26 mouse cellular contexts compared by ENCODE assay signal in the genomic region with DNA sequence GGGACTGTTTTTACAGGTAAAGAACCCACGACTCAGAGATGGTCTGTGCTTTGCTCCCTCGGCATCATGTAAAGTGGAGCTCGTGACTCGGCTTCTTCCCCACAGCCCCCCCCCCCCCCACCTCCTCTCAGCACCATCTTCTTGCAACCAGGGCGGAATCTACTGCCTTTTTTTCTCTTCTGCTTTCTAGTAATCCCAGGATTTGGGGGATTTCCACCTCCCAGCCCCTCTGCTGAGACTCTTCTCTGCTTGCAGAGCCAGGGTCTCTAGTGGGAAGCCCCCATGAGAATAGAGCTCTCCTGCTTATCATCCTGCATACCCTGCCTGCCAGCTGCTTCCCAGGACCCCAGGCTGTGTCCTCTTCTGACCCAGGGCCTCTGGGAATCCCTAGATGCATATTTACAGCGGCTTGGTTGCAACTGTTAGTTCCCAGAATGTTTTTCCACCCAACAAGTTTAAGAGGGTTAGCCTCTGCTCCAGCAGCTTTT. TPM values are rescaled to one million over a fixed set of nuclear protein-coding genes. Genes with fewer than 3 reads are reported as not detected.
DNase-seq lines count a peak whose midpoint lies in the region; ATAC-seq and TF ChIP-seq lines count a peak whose summit lies in the region.
"Had no signal": no experiment of that assay in that cellular context is flagged by ENCODE, and none has a peak within 500 bp of the region (broad histone marks: within the 10 kb centered on the region; RNA-seq: fewer than 3 reads in every experiment).

No protein-coding gene starts in this region.

- TF ChIP-seq POLR2A in CH12.LX (IDR thresholded peaks at IDR 0.05; ENCODE audit: low read depth, low read length): no peak

- in situ Hi-C loops in CH12.LX (cut with MboI; ENCODE audit: low pct_ligation_motif_present, low pct_unique_long_range_greater_than_20kb, low sequenced_read_pairs): no loop called here

- no peaks in the 10 kb centered on the region for H3K9me3 ChIP-seq in heart, embryonic 10.5 days
- no peaks in the 10 kb centered on the region for H3K9me3 ChIP-seq in CH12.LX (replicated peaks; ENCODE audit: low read length)
- H3K9me3 ChIP-seq in heart, embryonic 16.5 days (replicated peaks; ENCODE audit: control insufficient read depth, low read length): no peaks in the 10 kb centered on the region
- H3K9me3 ChIP-seq: embryonic facial prominence, embryonic 12.5 days; forebrain, embryonic 12.5 days; hindbrain, embryonic 12.5 days; limb, embryonic 12.5 days; neural tube, embryonic 12.5 days had no signal

- dilution Hi-C loops in CH12.LX (cut with MboI; ENCODE audit: extremely low pct_ligation_motif_present, extremely low pct_unique_long_range_greater_than_20kb, low sequenced_read_pairs): no loop called here

- peaks cover 79% of the 10 kb centered on the region for H3K79me2 ChIP-seq in CH12.LX (replicated peaks; ENCODE audit: control insufficient read depth, extremely low read depth, insufficient read depth, poor library complexity, severe bottlenecking)

- no peak for TF ChIP-seq CTCF in left cerebral cortex, adult 2 months (IDR thresholded peaks at IDR 0.05)
- no peak for TF ChIP-seq CTCF in CH12.LX (conservative IDR thresholded peaks at IDR 0.05 in 1 of 2, IDR thresholded peaks at IDR 0.05 in 1 of 2; ENCODE audit: low read depth in 2 of 2, low read length in 2 of 2)

- peak overlapping the region; percentile 33 for H3K4me2 ChIP-seq in CH12.LX (ENCODE audit: insufficient read depth, low read depth, poor library complexity, severe bottlenecking)
- H3K4me2 ChIP-seq in heart, embryonic 16.5 days (ENCODE audit: low read depth, low read length): peak overlapping the region; percentile 14; the same call in 1 of the 2 replicates
- H3K4me2 ChIP-seq: embryonic facial prominence, embryonic 12.5 days; forebrain, embryonic 12.5 days; hindbrain, embryonic 12.5 days; limb, embryonic 12.5 days; neural tube, embryonic 12.5 days had no signal

- ATAC-seq in heart, embryonic 16.5 days (replicated peaks; ENCODE audit: extremely low read depth, insufficient read depth, low FRiP score): no peak
- ATAC-seq: activated CD4-positive, CD25-positive, alpha-beta regulatory T cell, adult 4 months; intestine, postnatal 0 days had no signal

- no peak for DNase-seq in heart, embryonic 10.5 days (ENCODE audit: low spot score)
- no peak for DNase-seq in heart, postnatal 25 days (ENCODE audit: low spot score)
- no peak for DNase-seq in left cerebral cortex, adult 2 months (ENCODE audit: extremely low spot score in 1 of 2, low spot score in 2 of 2)
- DNase-seq in left cerebral cortex, postnatal 36 days (ENCODE audit: low spot score in 2 of 2): no peak
- DNase-seq in CH12.LX (ENCODE audit: extremely low read depth): no peak
- no peak for DNase-seq in cerebellum, postnatal 14 days
- DNase-seq: adrenal gland, adult 8-10 months; B cell, adult 2 months; cerebellum, adult 11-12 months; cerebellum, postnatal 10 days; kidney, postnatal 25 days; lung, postnatal 10 days; midbrain, embryonic 14.5 days; right cerebral cortex, adult 18-20 months; right cerebral cortex, postnatal 4 days; thymus, postnatal 14 days had no signal

- no peak overlapping the region for H3K4me3 ChIP-seq in heart, embryonic 10.5 days
- H3K4me3 ChIP-seq in left cerebral cortex, adult 2 months: no peak overlapping the region
- no peak overlapping the region for H3K4me3 ChIP-seq in CH12.LX (replicated peaks in 1 of 3; ENCODE audit: low read depth in 2 of 3, low read length in 2 of 3, poor library complexity in 1 of 3)
- no peak overlapping the region for H3K4me3 ChIP-seq in heart, embryonic 16.5 days (ENCODE audit: low read length)
- H3K4me3 ChIP-seq: embryonic facial prominence, embryonic 12.5 days; erythroblast, embryonic 14.5 days; forebrain, embryonic 12.5 days; hindbrain, embryonic 12.5 days; layer of hippocampus, adult 2 months; limb, embryonic 12.5 days; neural tube, embryonic 12.5 days had no signal

- no peaks in the 10 kb centered on the region for H3K27me3 ChIP-seq in heart, embryonic 10.5 days (ENCODE audit: insufficient read depth, poor library complexity, severe bottlenecking)
- H3K27me3 ChIP-seq in CH12.LX (replicated peaks): no peaks in the 10 kb centered on the region
- no peaks in the 10 kb centered on the region for H3K27me3 ChIP-seq in heart, embryonic 16.5 days (ENCODE audit: control insufficient read depth, insufficient read depth, low read length)
- H3K27me3 ChIP-seq: embryonic facial prominence, embryonic 12.5 days; forebrain, embryonic 12.5 days; hindbrain, embryonic 12.5 days; limb, embryonic 12.5 days; neural tube, embryonic 12.5 days had no signal

- peak overlapping the region; percentile 23; the same call in 1 of the 2 replicates for H3K9ac ChIP-seq in CH12.LX (ENCODE audit: insufficient read depth, low read depth)
- 0 out of 2 replicates have a peak overlapping the region, but pooled peaks have one; percentile 14 for H3K9ac ChIP-seq in heart, embryonic 16.5 days (ENCODE audit: low read length)
- H3K9ac ChIP-seq: embryonic facial prominence, embryonic 12.5 days; forebrain, embryonic 12.5 days; hindbrain, embryonic 12.5 days; limb, embryonic 12.5 days; neural tube, embryonic 12.5 days had no signal

- intact Hi-C loops in heart, postnatal 25 days (cut with DNase I): no loop called here
- intact Hi-C loops in left cerebral cortex, adult 2 months (cut with DNase I): no loop called here
- intact Hi-C loops in left cerebral cortex, postnatal 36 days (cut with DNase I): no loop called here

- peak overlapping the region; percentile 62 for H3K27ac ChIP-seq in heart, embryonic 10.5 days
- peak overlapping the region; percentile 28; the same call in 1 of the 2 replicates for H3K27ac ChIP-seq in left cerebral cortex, adult 2 months
- H3K27ac ChIP-seq in CH12.LX (ENCODE audit: insufficient read depth, low read depth): peak overlapping the region; percentile 62
- H3K27ac ChIP-seq in heart, embryonic 16.5 days (ENCODE audit: low read length): peak overlapping the region; percentile 37
- H3K27ac ChIP-seq: embryonic facial prominence, embryonic 12.5 days; forebrain, embryonic 12.5 days; hindbrain, embryonic 12.5 days; layer of hippocampus, adult 2 months; limb, embryonic 12.5 days; neural tube, embryonic 12.5 days had no signal

- 62% methylated on average over 6 of the region's 6 CpGs for WGBS in heart, embryonic 10.5 days
- 44% methylated on average over 6 of the region's 6 CpGs for WGBS in heart, embryonic 16.5 days

- H3K36me3 ChIP-seq in heart, embryonic 10.5 days: peaks cover 33% of the 10 kb centered on the region
- peaks cover 29 to 83% of the 10 kb centered on the region in 2 experiments for H3K36me3 ChIP-seq in CH12.LX (replicated peaks in 1 of 2; ENCODE audit: control insufficient read depth in 1 of 2, insufficient read depth in 1 of 2, low read length in 1 of 2)
- peaks cover 10% of the 10 kb centered on the region for H3K36me3 ChIP-seq in heart, embryonic 16.5 days (ENCODE audit: control insufficient read depth, insufficient read depth)
- H3K36me3 ChIP-seq: embryonic facial prominence, embryonic 12.5 days had no signal

- no peak for TF ChIP-seq RAD21 in CH12.LX (IDR thresholded peaks at IDR 0.05; ENCODE audit: low read depth, low read length)

- no peak for TF ChIP-seq EP300 in CH12.LX (IDR thresholded peaks at IDR 0.05; ENCODE audit: low read length)

- peaks cover 47% of the 10 kb centered on the region for H3K4me1 ChIP-seq in heart, embryonic 10.5 days
- H3K4me1 ChIP-seq in CH12.LX (ENCODE audit: control insufficient read depth in 1 of 2, insufficient read depth in 2 of 2): peaks cover 28 to 97% of the 10 kb centered on the region in 2 experiments
- H3K4me1 ChIP-seq in heart, embryonic 16.5 days (ENCODE audit: control insufficient read depth, insufficient read depth, low read length): peaks cover 58% of the 10 kb centered on the region
- H3K4me1 ChIP-seq: embryonic facial prominence, embryonic 12.5 days; forebrain, embryonic 12.5 days; limb, embryonic 12.5 days; neural tube, embryonic 12.5 days had no signal

TF ChIP-seq in CH12.LX, 34 proteins besides CTCF, POLR2A, EP300 and RAD21:
- TF ChIP-seq IRF4 (IDR thresholded peaks at IDR 0.05; ENCODE audit: low read depth, low read length) (peak; percentile 68), ZNF384 (IDR thresholded peaks at IDR 0.05; ENCODE audit: low read depth, low read length) (peak; percentile 60; the same call in 1 of the 2 replicates), UBTF (IDR thresholded peaks at IDR 0.05; ENCODE audit: low read depth, low read length) (no peak), SIN3A (IDR thresholded peaks at IDR 0.05; ENCODE audit: low read length) (no peak), MEF2A (IDR thresholded peaks at IDR 0.05; ENCODE audit: borderline replicate concordance, low read depth, low read length) (no peak), ETS1 (conservative IDR thresholded peaks at IDR 0.05; ENCODE audit: low read depth, low read length) (0 out of 2 replicates have a peak, but pooled peaks have one; percentile 15), BHLHE40 (IDR thresholded peaks at IDR 0.05; ENCODE audit: low read depth, low read length) (peak; percentile 40), CHD1 (IDR thresholded peaks at IDR 0.05; ENCODE audit: low read depth, low read length) (no peak), USF2 (conservative IDR thresholded peaks at IDR 0.05; ENCODE audit: low read depth, low read length) (no peak)

RNA-seq across cellular contexts. Expression of a gene that starts 41.2 kb away (rescaled TPM):
- 5.1 and 8.2 TPM in 2 replicates for polyA plus RNA-seq in heart, embryonic 10.5 days (2016; fragmentation: Nextera tagmentation; extraction: Ambion mirVana)
- under 1 TPM; 0.39 to 0.68 TPM for total RNA-seq in heart, postnatal 25 days (2021)
- total RNA-seq in left cerebral cortex, adult 2 months (2021): under 1 TPM; 0.79 to 0.93 TPM
- 1 to 10 TPM; 1.5 to 1.6 TPM for total RNA-seq in left cerebral cortex, postnatal 36 days (2021)
- 18.0 and 23.4 TPM in 2 replicates for total RNA-seq in CH12.LX (2012; rRNA removed)
- 21.8 and 24.0 TPM in 2 replicates for total RNA-seq in CH12.LX (2014; rRNA removed)
- 19.9 and 21.1 TPM in 2 replicates for polyA plus RNA-seq in CH12.LX (2012; ENCODE audit: insufficient read length, low read depth)
- polyA plus RNA-seq in heart, embryonic 16.5 days (2015; fragmentation: Nextera tagmentation; extraction: Ambion mirVana): 5.9 and 10.9 TPM in 2 replicates

RNA-seq across cellular contexts. Expression of a gene that starts 50.6 kb away (rescaled TPM):
- polyA plus RNA-seq in heart, embryonic 10.5 days (2016; fragmentation: Nextera tagmentation; extraction: Ambion mirVana): 226 and 259 TPM in 2 replicates
- 100 to 1,000 TPM; 211 to 235 TPM for total RNA-seq in heart, postnatal 25 days (2021)
- 100 to 1,000 TPM; 126 to 129 TPM for total RNA-seq in left cerebral cortex, adult 2 months (2021)
- total RNA-seq in left cerebral cortex, postnatal 36 days (2021): 100 to 1,000 TPM; 135 to 144 TPM
- 225 and 253 TPM in 2 replicates for total RNA-seq in CH12.LX (2012; rRNA removed)
- 227 and 228 TPM in 2 replicates for total RNA-seq in CH12.LX (2014; rRNA removed)
- 364 and 473 TPM in 2 replicates for polyA plus RNA-seq in CH12.LX (2012; ENCODE audit: insufficient read length, low read depth)
- 374 and 420 TPM in 2 replicates for polyA plus RNA-seq in heart, embryonic 16.5 days (2015; fragmentation: Nextera tagmentation; extraction: Ambion mirVana)

Comparison
In these comparisons a context has a peak if more than half of its experiments do, and no peak if none do; other contexts are left out.
1. RNA of a gene that starts 41.2 kb away (total RNA-seq): 18.0 to 24.0 TPM in CH12.LX; 1.5 to 1.6 TPM in left cerebral cortex, postnatal 36 days, 0.79 to 0.93 TPM in left cerebral cortex, adult 2 months and 0.39 to 0.68 TPM in heart, postnatal 25 days; every median in the first group is over 4 times any median in the second.
2. Peak in every context shown above with its lines, with median percentiles within 50 percentile points of each other: H3K27ac ChIP-seq.